Mouse (Mus musculus) 416B (cell line): ENCODE data around the gene Cyb561.
A peak's percentile ranks its signal among the peaks of the same experiment; 100 is the strongest.

Experiments
- DNase-seq: peaks from one replicate; pipeline ENCODE4 v3.0.0; 2011; ENCODE audit warnings: low read depth

Gene Cyb561

GRCm38 (mm10) chr11:105952111-105952510 lies 1.0 kb downstream of the Cyb561 start:
- DNase-seq, result no peak

- no peak for DNase-seq
These were observed 1.5 kb downstream of the Cyb561 start for GRCm38 (mm10) chr11:105951601-105952044.

GRCm38 (mm10) chr11:105950519-105950918 lies 2.6 kb downstream of the Cyb561 start:
- no peak for DNase-seq

- DNase-seq, result peak; percentile 64
These were observed 4.9 kb downstream of the Cyb561 start for GRCm38 (mm10) chr11:105948255-105948654.

- peak; percentile 69 for DNase-seq
These were observed 6.4 kb downstream of the Cyb561 start for GRCm38 (mm10) chr11:105946694-105947154.

- no peak for DNase-seq
These were observed 8.1 kb downstream of the Cyb561 start for GRCm38 (mm10) chr11:105944770-105945672.

GRCm38 (mm10) chr11:105944126-105944621 lies 9.0 kb downstream of the Cyb561 start:
- DNase-seq, result no peak

GRCm38 (mm10) chr11:105943133-105944102 lies 9.7 kb downstream of the Cyb561 start:
- no peak for DNase-seq

- DNase-seq, result no peak
These were observed 11.2 kb downstream of the Cyb561 start for GRCm38 (mm10) chr11:105941973-105942372.

GRCm38 (mm10) chr11:105938771-105939170 lies 14.4 kb downstream of the Cyb561 start:
- DNase-seq, result no peak

GRCm38 (mm10) chr11:105936974-105937373 lies 16.2 kb downstream of the Cyb561 start:
- no peak for DNase-seq

- DNase-seq, result no peak
These were observed 16.9 kb downstream of the Cyb561 start for GRCm38 (mm10) chr11:105936200-105936599.

- no peak for DNase-seq
These were observed 17.6 kb downstream of the Cyb561 start for GRCm38 (mm10) chr11:105935496-105935895.

GRCm38 (mm10) chr11:105934816-105935215 lies 18.3 kb downstream of the Cyb561 start:
- no peak for DNase-seq

GRCm38 (mm10) chr11:105934303-105934711 lies 18.8 kb downstream of the Cyb561 start:
- DNase-seq, result peak; percentile 27

GRCm38 (mm10) chr11:105933746-105934145 lies 19.4 kb downstream of the Cyb561 start:
- no peak for DNase-seq

GRCm38 (mm10) chr11:105931380-105931779 lies 21.8 kb downstream of the Cyb561 start:
- no peak for DNase-seq

- DNase-seq, result no peak
These were observed 25.0 kb downstream of the Cyb561 start for GRCm38 (mm10) chr11:105928171-105928570.

- peak; percentile 76 for DNase-seq
These were observed 25.8 kb downstream of the Cyb561 start for GRCm38 (mm10) chr11:105927065-105928030.

GRCm38 (mm10) chr11:105922769-105923663 lies 30.1 kb downstream of the Cyb561 start:
- DNase-seq, result no peak
